Mouse (Mus musculus) lung, postnatal 10 days (tissue): ENCODE results near the gene Brd1.
"Not testable (repeated sequence)": the region's sequence is repeated elsewhere in the genome, so short reads cannot be mapped to it uniquely, and the experiment has no call there.

Source experiments
- DNase-seq: peaks from one replicate; pipeline ENCODE4 v3.0.0; 2021

Brd1 gene

GRCm38 (mm10) chr15:88733834-88734571 lies at the start of gene Brd1:
Gene Brd1, minus strand, starts transcription at chr15:88734233.
- peak; percentile 86 for DNase-seq

GRCm38 (mm10) chr15:88774630-88775029 lies 40.6 kb upstream of the Brd1 start:
- DNase-seq = not testable (repeated sequence)

GRCm38 (mm10) chr15:88768537-88768936 lies 34.5 kb upstream of the Brd1 start:
- no peak for DNase-seq

- DNase-seq = not testable (repeated sequence)
Measured at GRCm38 (mm10) chr15:88766139-88766538, 32.1 kb upstream of the Brd1 start.

- no peak for DNase-seq
Measured at GRCm38 (mm10) chr15:88761551-88761950, 27.5 kb upstream of the Brd1 start.

- no peak for DNase-seq
Measured at GRCm38 (mm10) chr15:88758061-88758460, 24.0 kb upstream of the Brd1 start.

- no peak for DNase-seq
Measured at GRCm38 (mm10) chr15:88755761-88756160, 21.7 kb upstream of the Brd1 start.

- DNase-seq = no peak
Measured at GRCm38 (mm10) chr15:88754896-88755295, 20.9 kb upstream of the Brd1 start.

- DNase-seq = no peak
Measured at GRCm38 (mm10) chr15:88752403-88752733, 18.3 kb upstream of the Brd1 start.

GRCm38 (mm10) chr15:88751564-88752402 lies 17.8 kb upstream of the Brd1 start, which contains the start of gene Zbed4:
Gene Zbed4, plus strand, starts transcription at chr15:88751660.
- DNase-seq = peak; percentile 47

GRCm38 (mm10) chr15:88750677-88751563 lies 16.9 kb upstream of the Brd1 start:
- peak; percentile 99 for DNase-seq

GRCm38 (mm10) chr15:88750032-88750431 lies 16.0 kb upstream of the Brd1 start:
- no peak for DNase-seq

GRCm38 (mm10) chr15:88749617-88750016 lies 15.6 kb upstream of the Brd1 start:
- not testable (repeated sequence) for DNase-seq

- DNase-seq = no peak
Measured at GRCm38 (mm10) chr15:88745926-88746325, 11.9 kb upstream of the Brd1 start.

GRCm38 (mm10) chr15:88745347-88745746 lies 11.3 kb upstream of the Brd1 start:
- no peak for DNase-seq

- not testable (repeated sequence) for DNase-seq
Measured at GRCm38 (mm10) chr15:88743371-88743770, 9.3 kb upstream of the Brd1 start.

- no peak for DNase-seq
Measured at GRCm38 (mm10) chr15:88741366-88741765, 7.3 kb upstream of the Brd1 start.

GRCm38 (mm10) chr15:88738466-88738865 lies 4.4 kb upstream of the Brd1 start:
- DNase-seq = no peak

- DNase-seq = no peak
Measured at GRCm38 (mm10) chr15:88736166-88736565, 2.1 kb upstream of the Brd1 start.

- peak; percentile 81 for DNase-seq
Measured at GRCm38 (mm10) chr15:88733041-88733751, 837 bp downstream of the Brd1 start.

- no peak for DNase-seq
Measured at GRCm38 (mm10) chr15:88732405-88733020, 1.5 kb downstream of the Brd1 start.

GRCm38 (mm10) chr15:88730717-88731116 lies 3.3 kb downstream of the Brd1 start:
- DNase-seq = no peak
